In genomic region chr2:72838085-72838727, GRCm38 (mm10) we compare ENCODE assay signal across 8 mouse cellular contexts.
DNase-seq lines count a peak whose midpoint lies in the region; ATAC-seq lines count a peak whose summit lies in the region.

No protein-coding gene starts in this region.

- peaks cover 15% of the 10 kb centered on the region; the same call in 1 of the 2 replicates for H3K4me1 ChIP-seq in heart, embryonic 12.5 days (replicated peaks)
- H3K4me1 ChIP-seq in forebrain, embryonic 11.5 days (replicated peaks; ENCODE audit: control insufficient read depth, insufficient read depth, low read length), result no peaks in the 10 kb centered on the region

- 44% methylated on average over 6 of the region's 6 CpGs for WGBS in heart, embryonic 12.5 days
- WGBS in forebrain, embryonic 11.5 days, result 61% methylated on average over 6 of the region's 6 CpGs

- H3K27me3 ChIP-seq in heart, embryonic 12.5 days (replicated peaks), result no peaks in the 10 kb centered on the region
- H3K27me3 ChIP-seq in forebrain, embryonic 11.5 days (ENCODE audit: control insufficient read depth, insufficient read depth, low read length), result no peaks in the 10 kb centered on the region

- no peak for ATAC-seq in heart, embryonic 12.5 days (ENCODE audit: insufficient number of reproducible peaks, low FRiP score)
- no peak for ATAC-seq in forebrain, embryonic 11.5 days (replicated peaks; ENCODE audit: low FRiP score)

- peaks cover 3% of the 10 kb centered on the region; the same call in 1 of the 2 replicates for H3K9me3 ChIP-seq in heart, embryonic 12.5 days (replicated peaks)
- H3K9me3 ChIP-seq in forebrain, embryonic 11.5 days (ENCODE audit: control insufficient read depth, low read length), result no peaks in the 10 kb centered on the region

- no peak overlapping the region for H3K9ac ChIP-seq in heart, embryonic 12.5 days
- H3K9ac ChIP-seq in forebrain, embryonic 11.5 days (ENCODE audit: low read length), result no peak overlapping the region

- no peak overlapping the region for H3K27ac ChIP-seq in heart, embryonic 12.5 days (ENCODE audit: poor library complexity, severe bottlenecking)
- no peak overlapping the region for H3K27ac ChIP-seq in forebrain, embryonic 11.5 days (ENCODE audit: low read depth, low read length)

- DNase-seq in heart, adult 11 months, result peak; percentile 92
- peak; percentile 92 for DNase-seq in CD4-positive, CD25-positive, alpha-beta regulatory T cell, adult 2 months (ENCODE audit: low read depth, low spot score)
- peak; percentile 14 for DNase-seq in embryo, embryonic 9.5 days (ENCODE audit: extremely low spot score)
- DNase-seq in lung, postnatal 25 days (ENCODE audit: low spot score), result peak; percentile 9
- DNase-seq in thymus, postnatal 4 days, result no peak
- no peak for DNase-seq in forebrain, embryonic 11.5 days (ENCODE audit: low spot score)
- DNase-seq in cerebellum, postnatal 25 days, result no peak

- H3K4me3 ChIP-seq in heart, embryonic 12.5 days, result no peak overlapping the region
- no peak overlapping the region for H3K4me3 ChIP-seq in forebrain, embryonic 11.5 days (ENCODE audit: low read depth, low read length)

- no peak overlapping the region for H3K4me2 ChIP-seq in heart, embryonic 12.5 days
- H3K4me2 ChIP-seq in forebrain, embryonic 11.5 days (ENCODE audit: low read depth, low read length, severe bottlenecking), result no peak overlapping the region

- no peaks in the 10 kb centered on the region for H3K36me3 ChIP-seq in heart, embryonic 12.5 days
- H3K36me3 ChIP-seq in forebrain, embryonic 11.5 days (ENCODE audit: control insufficient read depth, insufficient read depth, low read length), result no peaks in the 10 kb centered on the region

Comparison
In these comparisons a context has a peak if more than half of its experiments do, and no peak if none do; other contexts are left out.
1. DNase-seq: peak in heart, adult 11 months (single experiment), CD4-positive, CD25-positive, alpha-beta regulatory T cell, adult 2 months (single experiment), embryo, embryonic 9.5 days (single experiment) and lung, postnatal 25 days (single experiment); none in thymus, postnatal 4 days (single experiment), forebrain, embryonic 11.5 days (single experiment) and cerebellum, postnatal 25 days (0 of 2).